Mouse (Mus musculus) heart, embryonic 14.5 days (tissue): Measurements from ENCODE around the gene Mark4. TPM values are rescaled to one million over a fixed set of nuclear protein-coding genes. Genes with fewer than 3 reads are reported as not detected.

Experiments
- ATAC-seq: fragments of 200-750 bp; cut with Nextera tagmentation; 2 replicates; pipeline ENCODE4 v1.8.0; 2017; ENCODE audit warnings: low read depth, moderate TSS enrichment; ENCODE audit not compliant: insufficient number of reproducible peaks, insufficient read depth, low FRiP score
- H3K27ac ChIP-seq, 2 experiments: fragments of 200-500 bp in 1 of 2; fragments of 300-500 bp in 1 of 2; sonication (generic) in 1 of 2; replicated peaks in 1 of 2; 2 replicates each; pipeline ENCODE4 v1.5.1; 2012 to 2014; ENCODE audit warnings: low read depth in 2 of 2, low read length in 2 of 2, control low read depth in 1 of 2, mild to moderate bottlenecking in 1 of 2, mixed read lengths in 1 of 2; ENCODE audit not compliant: control insufficient read depth in 1 of 2, insufficient read depth in 1 of 2
- H3K27me3 ChIP-seq: fragments of 300-500 bp; sonication (generic); 2 replicates; pipeline ENCODE4 v1.6.1; 2014; ENCODE audit warnings: mild to moderate bottlenecking, low read length, control low read depth; ENCODE audit not compliant: control insufficient read depth, insufficient read depth
- H3K36me3 ChIP-seq: fragments of 300-500 bp; sonication (generic); 2 replicates; pipeline ENCODE4 v1.6.1; 2014; ENCODE audit warnings: mild to moderate bottlenecking, control low read depth, low read length, mixed read lengths; ENCODE audit not compliant: control insufficient read depth, insufficient read depth
- H3K4me1 ChIP-seq, 2 experiments: fragments of 200-500 bp in 1 of 2; fragments of 300-500 bp in 1 of 2; sonication (generic) in 1 of 2; 2 replicates each; pipeline ENCODE4 v1.6.1; 2012 to 2014; ENCODE audit warnings: low read length in 2 of 2, control low read depth in 1 of 2, mixed read lengths in 1 of 2; ENCODE audit not compliant: control insufficient read depth in 2 of 2, insufficient read depth in 2 of 2
- H3K4me2 ChIP-seq: fragments of 300-500 bp; sonication (generic); 2 replicates; pipeline ENCODE4 v1.6.1; 2014; ENCODE audit warnings: mild to moderate bottlenecking, low read length
- H3K4me3 ChIP-seq, 2 experiments: fragments of 200-500 bp in 1 of 2; fragments of 300-500 bp in 1 of 2; sonication (generic) in 1 of 2; 2 replicates each; pipeline ENCODE4 v1.5.1; 2012 to 2014; ENCODE audit warnings: low read length in 2 of 2, mild to moderate bottlenecking in 2 of 2, control low read depth in 1 of 2, low read depth in 1 of 2, moderate library complexity in 1 of 2; ENCODE audit not compliant: control insufficient read depth in 1 of 2, insufficient read depth in 1 of 2
- H3K9ac ChIP-seq: fragments of 300-500 bp; sonication (generic); 2 replicates; pipeline ENCODE4 v1.6.1; 2014; ENCODE audit warnings: mild to moderate bottlenecking, low read length
- H3K9me3 ChIP-seq: fragments of 300-500 bp; sonication (generic); 2 replicates; pipeline ENCODE4 v1.6.1; 2016; ENCODE audit warnings: low read length, control low read depth; ENCODE audit not compliant: control insufficient read depth
- WGBS: fragments of 180-500 bp; shearing (Covaris S2); extraction: QIAGEN DNeasy Blood & Tissue Kit; methylation state at CpG from one replicate; pipeline ENCODE4 v1.1.7; 2014; 5-methylcytosine and 5-hydroxymethylcytosine counted together
- polyA plus RNA-seq: library from polyadenylated mRNA; unstranded; fragments of >200 nt; fragmentation: Nextera tagmentation; extraction: Ambion mirVana; gene quantifications from 2 replicates; pipeline ENCODE4 v1.2.1, GENCODE M21; 2014

Gene Mark4
- polyA plus RNA-seq, 1 experiment from 2014 or later: 10.5 TPM

- Histone ChIP-seq H3K36me3 (peaks cover 100% of the 10 kb centered on the region), H3K27me3 (no peaks in the 10 kb centered on the region), H3K9ac (no peak overlapping the region), H3K27ac (no peak overlapping the region), H3K4me3 (no peak overlapping the region), H3K9me3 (no peaks in the 10 kb centered on the region), H3K4me2 (no peak overlapping the region), H3K4me1 (no peaks in the 10 kb centered on the region)
- whole genome bisulfite sequencing: 100% methylated on average over 2 of the region's 2 CpGs
- no peak for ATAC-seq
Measured at GRCm38 (mm10) chr7:19432475-19432874, 26.1 kb downstream of the Mark4 start.

GRCm38 (mm10) chr7:19430402-19430801 is 28.2 kb downstream of the Mark4 start:
- no peak overlapping the region for H3K9ac ChIP-seq
- no peak overlapping the region for H3K4me2 ChIP-seq
- H3K36me3 ChIP-seq: peaks cover 100% of the 10 kb centered on the region
- no peaks in the 10 kb centered on the region for H3K4me1 ChIP-seq
- H3K27ac ChIP-seq: no peak overlapping the region
- no peak overlapping the region for H3K4me3 ChIP-seq
- 84% methylated on average over 6 of the region's 6 CpGs for WGBS
- no peaks in the 10 kb centered on the region for H3K27me3 ChIP-seq
- no peak for ATAC-seq
- no peaks in the 10 kb centered on the region for H3K9me3 ChIP-seq

GRCm38 (mm10) chr7:19429726-19430125 is 28.9 kb downstream of the Mark4 start:
- ATAC-seq: no peak
- WGBS: 76% methylated on average over 8 of the region's 8 CpGs

GRCm38 (mm10) chr7:19427999-19428650 is 30.5 kb downstream of the Mark4 start:
- ATAC-seq: no peak
- H3K4me3 ChIP-seq: no peak overlapping the region

More at GRCm38 (mm10) chr7:19429726-19430125, 28.9 kb downstream of the Mark4 start:
- H3K4me3 ChIP-seq: no peak overlapping the region
- H3K36me3 ChIP-seq: peaks cover 100% of the 10 kb centered on the region
- H3K4me2 ChIP-seq: no peak overlapping the region
- no peak overlapping the region for H3K9ac ChIP-seq
- H3K27ac ChIP-seq: no peak overlapping the region
- H3K27me3 ChIP-seq: no peaks in the 10 kb centered on the region
- no peaks in the 10 kb centered on the region for H3K9me3 ChIP-seq
- no peaks in the 10 kb centered on the region for H3K4me1 ChIP-seq

GRCm38 (mm10) chr7:19426888-19427287 is 31.7 kb downstream of the Mark4 start:
- WGBS: 91% methylated on average over 6 of the region's 6 CpGs
- no peak overlapping the region for H3K4me2 ChIP-seq
- no peaks in the 10 kb centered on the region for H3K9me3 ChIP-seq
- no peaks in the 10 kb centered on the region for H3K27me3 ChIP-seq
- H3K9ac ChIP-seq: no peak overlapping the region
- H3K4me3 ChIP-seq: no peak overlapping the region
- H3K36me3 ChIP-seq: peaks cover 79% of the 10 kb centered on the region
- no peak for ATAC-seq
- H3K4me1 ChIP-seq: no peaks in the 10 kb centered on the region
- no peak overlapping the region for H3K27ac ChIP-seq

More at GRCm38 (mm10) chr7:19427999-19428650, 30.5 kb downstream of the Mark4 start:
- no peak overlapping the region for H3K4me2 ChIP-seq
- no peak overlapping the region for H3K27ac ChIP-seq
- no peaks in the 10 kb centered on the region for H3K9me3 ChIP-seq
- no peaks in the 10 kb centered on the region for H3K27me3 ChIP-seq
- peaks cover 87% of the 10 kb centered on the region for H3K36me3 ChIP-seq
- no peak overlapping the region for H3K9ac ChIP-seq
- H3K4me1 ChIP-seq: no peaks in the 10 kb centered on the region
- 77% methylated on average over 15 of the region's 15 CpGs for WGBS

- Histone ChIP-seq H3K4me1 (0 out of 4 replicates have a peak, but pooled peaks cover 0 to 3% of the 10 kb centered on the region in 2 experiments), H3K4me3 (no peak overlapping the region), H3K27me3 (no peaks in the 10 kb centered on the region), H3K9ac (no peak overlapping the region), H3K27ac (no peak overlapping the region), H3K9me3 (no peaks in the 10 kb centered on the region), H3K36me3 (peaks cover 78% of the 10 kb centered on the region), H3K4me2 (no peak overlapping the region)
- no peak for ATAC-seq
- WGBS: 68% methylated on average over 6 of the region's 6 CpGs
Measured at GRCm38 (mm10) chr7:19426349-19426748, 32.3 kb downstream of the Mark4 start.

GRCm38 (mm10) chr7:19424051-19424450 is 34.6 kb downstream of the Mark4 start:
- Histone ChIP-seq H3K4me3 (no peak overlapping the region), H3K27me3 (peaks cover 14% of the 10 kb centered on the region), H3K4me1 (peaks cover 3 to 10% of the 10 kb centered on the region in 2 experiments; a peak in 2 of 4 replicates), H3K9ac (no peak overlapping the region), H3K4me2 (no peak overlapping the region), H3K9me3 (no peaks in the 10 kb centered on the region), H3K27ac (no peak overlapping the region), H3K36me3 (peaks cover 55% of the 10 kb centered on the region)
- ATAC-seq: no peak
- 50% methylated on average over 4 of the region's 4 CpGs for WGBS

GRCm38 (mm10) chr7:19423083-19423482 is 35.5 kb downstream of the Mark4 start:
- Histone ChIP-seq H3K27ac (no peak overlapping the region), H3K4me3 (no peak overlapping the region), H3K9ac (no peak overlapping the region), H3K27me3 (peaks cover 15% of the 10 kb centered on the region), H3K9me3 (no peaks in the 10 kb centered on the region), H3K36me3 (peaks cover 52% of the 10 kb centered on the region), H3K4me2 (no peak overlapping the region), H3K4me1 (peaks cover 3 to 10% of the 10 kb centered on the region in 2 experiments; a peak in 2 of 4 replicates)
- 88% methylated on average over 3 of the region's 3 CpGs for WGBS
- ATAC-seq: no peak
